ENCODE assay signal across 8 mouse cellular contexts in the genomic region with DNA sequence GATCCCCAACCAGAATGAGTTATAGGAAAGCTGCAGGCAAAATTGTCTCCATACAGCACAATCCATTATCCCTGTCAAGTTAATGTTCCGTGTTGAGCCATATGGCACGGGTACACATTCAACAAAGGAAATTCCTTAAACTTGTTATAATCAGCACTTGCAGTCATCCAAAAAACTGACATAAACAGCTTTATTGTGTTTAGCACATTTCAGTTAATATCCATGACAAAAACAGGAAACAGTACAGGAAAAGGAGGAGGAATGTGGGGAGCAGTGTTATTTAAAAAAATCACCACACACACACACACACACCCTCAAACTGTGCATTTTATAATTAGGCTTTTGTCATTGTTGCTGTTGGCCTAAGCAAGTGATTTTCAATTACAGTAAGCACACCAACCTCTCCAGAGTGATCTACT.
A peak's percentile ranks its signal among the peaks of the same experiment; 100 is the strongest.
DNase-seq lines count a peak whose midpoint lies in the region; ATAC-seq and TF ChIP-seq lines count a peak whose summit lies in the region.
"Had no signal": no experiment of that assay in that cellular context is flagged by ENCODE, and none has a peak within 500 bp of the region (broad histone marks: within the 10 kb centered on the region; RNA-seq: fewer than 3 reads in every experiment).

No protein-coding gene starts in this region.

- peaks cover 6% of the 10 kb centered on the region for H3K36me3 ChIP-seq in hindbrain, embryonic 10.5 days
- H3K36me3 ChIP-seq in neural tube, embryonic 13.5 days: no peaks in the 10 kb centered on the region

- no peak for DNase-seq in left cerebral cortex, adult 2 months (ENCODE audit: extremely low spot score in 1 of 2, low spot score in 2 of 2)
- DNase-seq in left cerebral cortex, postnatal 36 days (ENCODE audit: low spot score in 2 of 2): no peak
- peak; percentile 62 for DNase-seq in embryo, embryonic 10 days (ENCODE audit: low spot score)
- no peak for DNase-seq in hindbrain, embryonic 10.5 days (ENCODE audit: low spot score)
- DNase-seq in urinary bladder, postnatal 36 days (ENCODE audit: low spot score in 2 of 2): no peak
- no peak for DNase-seq in spleen, adult 12 weeks (ENCODE audit: low spot score)

- H3K4me1 ChIP-seq in hindbrain, embryonic 10.5 days (replicated peaks): peaks cover 43% of the 10 kb centered on the region
- peaks cover 55% of the 10 kb centered on the region for H3K4me1 ChIP-seq in neural tube, embryonic 13.5 days (replicated peaks)

- H3K9me3 ChIP-seq in hindbrain, embryonic 10.5 days: no peaks in the 10 kb centered on the region
- no peaks in the 10 kb centered on the region for H3K9me3 ChIP-seq in neural tube, embryonic 13.5 days

- H3K4me3 ChIP-seq in left cerebral cortex, adult 2 months: no peak overlapping the region
- no peak overlapping the region for H3K4me3 ChIP-seq in hindbrain, embryonic 10.5 days
- H3K4me3 ChIP-seq in neural tube, embryonic 13.5 days: no peak overlapping the region
- H3K4me3 ChIP-seq: erythroblast, embryonic 14.5 days had no signal

- no peak for TF ChIP-seq CTCF in left cerebral cortex, adult 2 months (IDR thresholded peaks at IDR 0.05)

- 42% methylated on average over 2 of the region's 2 CpGs for WGBS in hindbrain, embryonic 10.5 days
- 2% methylated on average over 2 of the region's 2 CpGs for WGBS in neural tube, embryonic 13.5 days

- ATAC-seq in neural tube, embryonic 13.5 days (ENCODE audit: low read depth): peak; percentile 74

- no peak overlapping the region for H3K9ac ChIP-seq in neural tube, embryonic 13.5 days

- intact Hi-C loops in left cerebral cortex, adult 2 months (cut with DNase I): no loop called here
- intact Hi-C loops in left cerebral cortex, postnatal 36 days (cut with DNase I): loop anchor here (10.0 kb wide), 1 partner anchor 130 kb away; no protein-coding TSS in a partner anchor

- peak overlapping the region; percentile 31 for H3K4me2 ChIP-seq in neural tube, embryonic 13.5 days

- H3K27ac ChIP-seq in left cerebral cortex, adult 2 months: 0 out of 2 replicates have a peak overlapping the region, but pooled peaks have one; percentile 38
- peak overlapping the region; percentile 64 for H3K27ac ChIP-seq in hindbrain, embryonic 10.5 days
- peak overlapping the region; percentile 85 for H3K27ac ChIP-seq in neural tube, embryonic 13.5 days (replicated peaks)

- H3K27me3 ChIP-seq in hindbrain, embryonic 10.5 days (ENCODE audit: insufficient read depth, poor library complexity, severe bottlenecking): no peaks in the 10 kb centered on the region
- no peaks in the 10 kb centered on the region for H3K27me3 ChIP-seq in neural tube, embryonic 13.5 days
